Mouse (Mus musculus) CH12.LX (cell line): ENCODE data around the gene Pglyrp4. TPM values are rescaled to one million over a fixed set of nuclear protein-coding genes. Genes with fewer than 3 reads are reported as not detected.

Experiments
- DNase-seq: peaks from one replicate; pipeline ENCODE4 v3.0.0-alpha.2; 2013; ENCODE audit errors: extremely low read depth
- H3K27ac ChIP-seq: 2 replicates; pipeline ENCODE4 v1.5.1; 2012; ENCODE audit warnings: low read depth, mild to moderate bottlenecking, control low read depth, moderate library complexity; ENCODE audit not compliant: insufficient read depth
- H3K27me3 ChIP-seq: replicated peaks from 2 replicates; pipeline ENCODE3; 2012; ENCODE audit warnings: inconsistent platforms
- H3K36me3 ChIP-seq, 2 experiments: replicated peaks in 1 of 2; 2 replicates each; pipeline versions ENCODE3 to v1.6.1; 2012; ENCODE audit warnings: inconsistent platforms in 1 of 2, low read length in 1 of 2, mild to moderate bottlenecking in 1 of 2, mixed read lengths in 1 of 2, moderate library complexity in 1 of 2; ENCODE audit not compliant: control insufficient read depth in 1 of 2, insufficient read depth in 1 of 2
- H3K4me1 ChIP-seq, 2 experiments: 2 replicates each; pipeline ENCODE4 v1.6.1; 2012; ENCODE audit warnings: inconsistent platforms in 1 of 2, moderate library complexity in 1 of 2; ENCODE audit not compliant: insufficient read depth in 2 of 2, control insufficient read depth in 1 of 2
- H3K4me2 ChIP-seq: 2 replicates; pipeline ENCODE4 v1.6.1; 2012; ENCODE audit warnings: low read depth, mild to moderate bottlenecking, control low read depth; ENCODE audit not compliant: poor library complexity, insufficient read depth, severe bottlenecking
- H3K4me3 ChIP-seq, 3 experiments: fragments of 150-350 bp in 1 of 3; sonication (generic) in 1 of 3; replicated peaks in 1 of 3; 2 replicates each; pipeline versions ENCODE3 to v1.5.1; 2011 to 2012; ENCODE audit warnings: low read depth in 2 of 3, low read length in 2 of 3, mild to moderate bottlenecking in 2 of 3, moderate library complexity in 2 of 3, control low read depth in 1 of 3, improper control_type of control experiment in 1 of 3, inconsistent platforms in 1 of 3, mixed read lengths in 1 of 3; ENCODE audit not compliant: poor library complexity in 1 of 3
- H3K79me2 ChIP-seq: replicated peaks from 2 replicates; pipeline ENCODE4 v1.6.1; 2012; ENCODE audit warnings: mild to moderate bottlenecking, moderate library complexity; ENCODE audit not compliant: control insufficient read depth, poor library complexity, insufficient read depth, severe bottlenecking; ENCODE audit errors: extremely low read depth
- H3K9ac ChIP-seq: 2 replicates; pipeline ENCODE4 v1.6.1; 2012; ENCODE audit warnings: low read depth, mild to moderate bottlenecking, control low read depth, moderate library complexity; ENCODE audit not compliant: insufficient read depth
- H3K9me3 ChIP-seq: replicated peaks from 2 replicates; pipeline ENCODE3; 2012; ENCODE audit warnings: low read length, inconsistent platforms, mixed read lengths
- BHLHE40 ChIP-seq: IDR thresholded peaks from 2 replicates; pipeline ENCODE4 v1.6.1; 2011; ENCODE audit warnings: mild to moderate bottlenecking, low read depth, low read length, improper control_type of control experiment
- CTCF ChIP-seq, 2 experiments: IDR thresholded peaks in 1 of 2; conservative IDR thresholded peaks in 1 of 2; 2 replicates each; pipeline ENCODE4 v1.5.1; 2011 to 2012; ENCODE audit warnings: low read depth in 2 of 2, low read length in 2 of 2, improper control_type of control experiment in 1 of 2, inconsistent platforms in 1 of 2, mild to moderate bottlenecking in 1 of 2, moderate library complexity in 1 of 2
- E2F4 ChIP-seq: IDR thresholded peaks from 2 replicates; pipeline ENCODE4 v1.6.1; 2011; ENCODE audit warnings: low read depth, low read length, improper control_type of control experiment; ENCODE audit not compliant: insufficient replicate concordance
- ELF1 ChIP-seq: IDR thresholded peaks from 2 replicates; pipeline ENCODE4 v1.6.1; 2014; ENCODE audit warnings: low read depth, mild to moderate bottlenecking, inconsistent platforms, low read length, improper control_type of control experiment
- EP300 ChIP-seq: IDR thresholded peaks from 2 replicates; pipeline ENCODE4 v1.6.1; 2011; ENCODE audit warnings: low read length, improper control_type of control experiment
- ETS1 ChIP-seq: conservative IDR thresholded peaks from 2 replicates; pipeline ENCODE4 v1.6.1; 2012; ENCODE audit warnings: low read depth, mild to moderate bottlenecking, inconsistent platforms, low read length, improper control_type of control experiment, moderate library complexity
- GABPA ChIP-seq: IDR thresholded peaks from 2 replicates; pipeline ENCODE4 v1.6.1; 2012; ENCODE audit warnings: low read depth, low read length, improper control_type of control experiment, inconsistent platforms; ENCODE audit not compliant: insufficient replicate concordance
- JUND ChIP-seq: conservative IDR thresholded peaks from 2 replicates; pipeline ENCODE4 v1.6.1; 2011; ENCODE audit warnings: low read depth, low read length, improper control_type of control experiment
- KAT2A ChIP-seq: IDR thresholded peaks from 2 replicates; pipeline ENCODE4 v1.6.1; 2012; ENCODE audit warnings: low read length, improper control_type of control experiment, inconsistent platforms; ENCODE audit not compliant: insufficient replicate concordance
- MAZ ChIP-seq: IDR thresholded peaks from 2 replicates; pipeline ENCODE4 v1.6.1; 2012; ENCODE audit warnings: low read depth, mild to moderate bottlenecking, inconsistent platforms, low read length, improper control_type of control experiment, moderate library complexity
- MXI1 ChIP-seq: IDR thresholded peaks from 2 replicates; pipeline ENCODE4 v1.6.1; 2011; ENCODE audit warnings: mild to moderate bottlenecking, low read depth, low read length, improper control_type of control experiment
- NRF1 ChIP-seq: IDR thresholded peaks from 2 replicates; pipeline ENCODE4 v1.6.1; 2014; ENCODE audit warnings: low read depth, mild to moderate bottlenecking, inconsistent platforms, low read length, improper control_type of control experiment, moderate library complexity
- PAX5 ChIP-seq: IDR thresholded peaks from 2 replicates; pipeline ENCODE4 v1.6.1; 2012; ENCODE audit warnings: low read length, inconsistent platforms, mixed read lengths
- POLR2A ChIP-seq: IDR thresholded peaks from 2 replicates; pipeline ENCODE4 v1.6.1; 2011; ENCODE audit warnings: low read depth, mild to moderate bottlenecking, improper control_type of control experiment, low read length
- POLR2AphosphoS2 ChIP-seq: IDR thresholded peaks from 2 replicates; pipeline ENCODE4 v1.6.1; 2011; ENCODE audit warnings: low read depth, low read length, improper control_type of control experiment
- RAD21 ChIP-seq: IDR thresholded peaks from 2 replicates; pipeline ENCODE4 v1.6.1; 2011; ENCODE audit warnings: low read depth, mild to moderate bottlenecking, low read length, improper control_type of control experiment, moderate library complexity
- RCOR1 ChIP-seq: conservative IDR thresholded peaks from 2 replicates; pipeline ENCODE4 v1.6.1; 2012; ENCODE audit warnings: low read depth, mild to moderate bottlenecking, inconsistent platforms, low read length, improper control_type of control experiment
- SIN3A ChIP-seq: IDR thresholded peaks from 2 replicates; pipeline ENCODE4 v1.6.1; 2012; ENCODE audit warnings: low read length, improper control_type of control experiment, inconsistent platforms
- SMC3 ChIP-seq: IDR thresholded peaks from 2 replicates; pipeline ENCODE4 v1.6.1; 2011; ENCODE audit warnings: low read depth, low read length, improper control_type of control experiment
- TBP ChIP-seq: conservative IDR thresholded peaks from 2 replicates; pipeline ENCODE4 v1.6.1; 2011; ENCODE audit warnings: low read depth, low read length, improper control_type of control experiment
- ZC3H11A ChIP-seq: IDR thresholded peaks from 2 replicates; pipeline ENCODE4 v1.6.1; 2012; ENCODE audit warnings: low read depth, mild to moderate bottlenecking, inconsistent platforms, low read length, improper control_type of control experiment
- ZMIZ1 ChIP-seq: IDR thresholded peaks from 2 replicates; pipeline ENCODE4 v1.6.1; 2012; ENCODE audit warnings: low read depth, mild to moderate bottlenecking, inconsistent platforms, low read length, improper control_type of control experiment
- ZNF384 ChIP-seq: IDR thresholded peaks from 2 replicates; pipeline ENCODE4 v1.6.1; 2012; ENCODE audit warnings: low read depth, low read length, improper control_type of control experiment, inconsistent platforms
- dilution Hi-C: fragments of 300-500 bp; cut with MboI; formaldehyde crosslinking; loops from 2 replicates; pipeline ENCODE4 v1.14.3; 2020; ENCODE audit warnings: low sequenced_read_pairs; ENCODE audit not compliant: extremely low pct_unique_long_range_greater_than_20kb, extremely low pct_ligation_motif_present
- in situ Hi-C: fragments of 300-500 bp; cut with MboI; formaldehyde crosslinking; loops from 3 replicates; pipeline ENCODE4 v1.14.3; 2019; ENCODE audit warnings: low sequenced_read_pairs, low pct_ligation_motif_present, low pct_unique_long_range_greater_than_20kb, mixed read lengths
- polyA plus RNA-seq: library from polyadenylated mRNA; unstranded; fragments of >175 nt; gene quantifications from 2 replicates; pipeline ENCODE4 v1.2.1, GENCODE M21; 2012; ENCODE audit warnings: low read depth; ENCODE audit not compliant: insufficient read length
- total RNA-seq, 2 experiments: library from RNA; depleted of rRNA; stranded (reverse); fragments of 300-350 nt in 1 of 2; fragments of >200 nt in 1 of 2; gene quantifications; 2 replicates each; pipeline ENCODE4 v1.2.3; 2012 to 2014

The Pglyrp4 gene
- not detected in 2 replicates for total RNA-seq (2012; rRNA removed)
- not detected in 2 replicates for total RNA-seq (2014; rRNA removed)
- polyA plus RNA-seq, result not detected in 2 replicates

GRCm38 (mm10) chr3:90726606-90727005 is at the start of gene Pglyrp4:
Pglyrp4 (plus strand) TSS chr3:90726906.
- no peak within 1 kb of the TSS for H3K4me3 ChIP-seq
- no peaks in the 10 kb centered on the region for H3K4me1 ChIP-seq
- peaks cover 75% of the 10 kb centered on the region for H3K27me3 ChIP-seq
- H3K79me2 ChIP-seq, result no peaks in the 10 kb centered on the region
- no peaks in the 10 kb centered on the region for H3K9me3 ChIP-seq
- dilution Hi-C loops, result no loop called here
- no peak within 1 kb of the TSS for H3K27ac ChIP-seq
- H3K9ac ChIP-seq, result no peak within 1 kb of the TSS
- in situ Hi-C loops, result no loop called here
- no peak for DNase-seq
- TF ChIP-seq JUND, result no peak
- TF ChIP-seq ELF1, result no peak
- no peak for TF ChIP-seq CTCF (conservative IDR thresholded peaks at IDR 0.05 in 1 of 2, IDR thresholded peaks at IDR 0.05 in 1 of 2; ENCODE audit: low read depth in 2 of 2, low read length in 2 of 2)
- no peak for TF ChIP-seq POLR2AphosphoS2
- no peak for TF ChIP-seq PAX5
- no peak for TF ChIP-seq MXI1
- no peak for TF ChIP-seq ZNF384
- TF ChIP-seq ZMIZ1, result no peak
- TF ChIP-seq BHLHE40, result no peak
- no peak for TF ChIP-seq GABPA
- no peak within 1 kb of the TSS for H3K4me2 ChIP-seq
- no peaks in the 10 kb centered on the region for H3K36me3 ChIP-seq

GRCm38 (mm10) chr3:90678656-90679055 is 48.0 kb upstream of the Pglyrp4 start:
- no peaks in the 10 kb centered on the region for H3K4me1 ChIP-seq
- dilution Hi-C loops (no loop called here), in situ Hi-C loops (no loop called here)
- no peak overlapping the region for H3K4me3 ChIP-seq
- H3K27me3 ChIP-seq, result peaks cover 82% of the 10 kb centered on the region
- no peak overlapping the region for H3K9ac ChIP-seq
- TF ChIP-seq MXI1, result no peak
- no peaks in the 10 kb centered on the region for H3K36me3 ChIP-seq
- no peak overlapping the region for H3K4me2 ChIP-seq
- no peaks in the 10 kb centered on the region for H3K79me2 ChIP-seq
- no peak overlapping the region for H3K27ac ChIP-seq
- no peak for DNase-seq
- H3K9me3 ChIP-seq, result no peaks in the 10 kb centered on the region

- Histone ChIP-seq H3K79me2 (no peaks in the 10 kb centered on the region), H3K9ac (no peak overlapping the region), H3K4me2 (no peak overlapping the region), H3K4me1 (no peaks in the 10 kb centered on the region), H3K36me3 (no peaks in the 10 kb centered on the region), H3K27me3 (peaks cover 80% of the 10 kb centered on the region), H3K9me3 (no peaks in the 10 kb centered on the region), H3K27ac (no peak overlapping the region), H3K4me3 (no peak overlapping the region)
- DNase-seq, result no peak
- dilution Hi-C loops (no loop called here), in situ Hi-C loops (no loop called here)
- no peak for TF ChIP-seq EP300
- TF ChIP-seq SIN3A, result no peak
- TF ChIP-seq RCOR1, result no peak
- TF ChIP-seq MAZ, result no peak
- no peak for TF ChIP-seq RAD21
- TF ChIP-seq ZNF384, result no peak
- TF ChIP-seq NRF1, result no peak
- no peak for TF ChIP-seq KAT2A
- no peak for TF ChIP-seq ELF1
- no peak for TF ChIP-seq MXI1
- no peak for TF ChIP-seq ETS1
- no peak for TF ChIP-seq SMC3
- no peak for TF ChIP-seq E2F4
- no peak for TF ChIP-seq ZC3H11A
- no peak for TF ChIP-seq TBP
- no peak for TF ChIP-seq POLR2A
These were observed 42.8 kb upstream of the Pglyrp4 start for GRCm38 (mm10) chr3:90683929-90684328.
